Comparison of ENCODE assay signal across 26 mouse cellular contexts in genomic region chr6:146965139-146965772, GRCm38 (mm10). TPM values are rescaled to one million over a fixed set of nuclear protein-coding genes. Genes with fewer than 3 reads are reported as not detected.
"Had no signal": no experiment of that assay in that cellular context is flagged by ENCODE, and none has a peak within 500 bp of the region (broad histone marks: within the 10 kb centered on the region; RNA-seq: fewer than 3 reads in every experiment).

No protein-coding gene starts in this region.

- H3K4me1 ChIP-seq: neural tube, embryonic 12.5 days had no signal

- DNase-seq: kidney, adult 8-10 months; layer of hippocampus, postnatal 36 days; left cerebral cortex, postnatal 4 days; liver, embryonic 13.5 days; lung, adult 2 months; lung, postnatal 14 days; lung, postnatal 4 days; midbrain, embryonic 14.5 days; right cerebral cortex, postnatal 25 days; spleen, adult 18-20 months; thymus, postnatal 25 days had no signal

- ATAC-seq: intestine, postnatal 0 days had no signal

- H3K9ac ChIP-seq: limb, embryonic 12.5 days; limb, embryonic 15.5 days; liver, embryonic 13.5 days; neural tube, embryonic 12.5 days; neural tube, embryonic 15.5 days; stomach, embryonic 15.5 days had no signal

- H3K27ac ChIP-seq: left cerebral cortex, adult 2 months; limb, embryonic 12.5 days; limb, embryonic 15.5 days; liver, embryonic 13.5 days; neural tube, embryonic 12.5 days; neural tube, embryonic 15.5 days; stomach, embryonic 15.5 days had no signal

- H3K4me3 ChIP-seq: left cerebral cortex, adult 2 months; limb, embryonic 12.5 days; limb, embryonic 15.5 days; liver, embryonic 13.5 days; neural tube, embryonic 12.5 days; neural tube, embryonic 15.5 days; stomach, embryonic 15.5 days had no signal

- H3K4me2 ChIP-seq: limb, embryonic 12.5 days; limb, embryonic 15.5 days; liver, embryonic 13.5 days; midbrain, embryonic 11.5 days; neural tube, embryonic 12.5 days; neural tube, embryonic 15.5 days; stomach, embryonic 15.5 days had no signal

- H3K36me3 ChIP-seq: limb, embryonic 12.5 days; limb, embryonic 15.5 days; liver, embryonic 13.5 days; neural tube, embryonic 12.5 days; neural tube, embryonic 15.5 days; stomach, embryonic 15.5 days had no signal

- H3K27me3 ChIP-seq: limb, embryonic 12.5 days; limb, embryonic 15.5 days; liver, embryonic 13.5 days; neural tube, embryonic 12.5 days; neural tube, embryonic 15.5 days; stomach, embryonic 15.5 days had no signal

- H3K9me3 ChIP-seq: limb, embryonic 12.5 days; limb, embryonic 15.5 days; liver, embryonic 13.5 days; neural tube, embryonic 12.5 days; neural tube, embryonic 15.5 days; stomach, embryonic 15.5 days had no signal

RNA-seq across cellular contexts. Expression of gene 1700034J05Rik, which starts 11.0 kb away (rescaled TPM):
- total RNA-seq: layer of hippocampus, adult 8-10 months; layer of hippocampus, postnatal 10 days; layer of hippocampus, postnatal 36 days; left cerebral cortex, adult 2 months; left cerebral cortex, postnatal 10 days; left cerebral cortex, postnatal 4 days; megakaryocyte progenitor cell, adult 5-6 weeks; megakaryocyte-erythroid progenitor cell, adult 5-6 weeks; midbrain, postnatal 0 days had no signal
- polyA plus RNA-seq: intestine, postnatal 0 days; liver, embryonic 13.5 days; lung, adult 2 months; midbrain, embryonic 14.5 days; midbrain, postnatal 0 days; neural tube, embryonic 15.5 days; thymus, postnatal 0 days had no signal
